Mouse (Mus musculus): ENCODE data around the gene Arih2.

GRCm38 (mm10) chr9:108635415-108635814 is 13.8 kb downstream of the Arih2 start:
- no peak for TF ChIP-seq CTCF (IDR thresholded peaks at IDR 0.05; ENCODE audit: low read depth)
- TF ChIP-seq EP300 (IDR thresholded peaks at IDR 0.05; ENCODE audit: low read depth), result no peak
